Mouse (Mus musculus): Measurements from ENCODE around the gene Tenm4.

Gene Tenm4

GRCm38 (mm10) chr7:96777938-96778600 is 607.0 kb downstream of the Tenm4 start:
- no peak for DNase-seq (ENCODE audit: low spot score)

GRCm38 (mm10) chr7:96778601-96778969 is 607.5 kb downstream of the Tenm4 start:
- peak; percentile 54 for DNase-seq (ENCODE audit: low spot score)

- no peak for DNase-seq (ENCODE audit: low spot score)
Observed at GRCm38 (mm10) chr7:96780556-96780955, 609.5 kb downstream of the Tenm4 start.

- DNase-seq (ENCODE audit: low spot score), result no peak
Observed at GRCm38 (mm10) chr7:96781068-96781467, 610.0 kb downstream of the Tenm4 start.

GRCm38 (mm10) chr7:96782686-96783085 is 611.6 kb downstream of the Tenm4 start:
- no peak for DNase-seq (ENCODE audit: low spot score)

GRCm38 (mm10) chr7:96785808-96786207 is 614.8 kb downstream of the Tenm4 start:
- no peak for DNase-seq (ENCODE audit: low spot score)

GRCm38 (mm10) chr7:96786262-96787044 is 615.4 kb downstream of the Tenm4 start:
- DNase-seq (ENCODE audit: low spot score), result no peak

GRCm38 (mm10) chr7:96788135-96788534 is 617.1 kb downstream of the Tenm4 start:
- DNase-seq (ENCODE audit: low spot score), result no peak

- no peak for DNase-seq (ENCODE audit: low spot score)
Observed at GRCm38 (mm10) chr7:96790326-96790725, 619.3 kb downstream of the Tenm4 start.

GRCm38 (mm10) chr7:96792456-96793229 is 621.6 kb downstream of the Tenm4 start:
- DNase-seq (ENCODE audit: low spot score), result no peak

GRCm38 (mm10) chr7:96796033-96796741 is 625.1 kb downstream of the Tenm4 start:
- DNase-seq (ENCODE audit: low spot score), result peak; percentile 65

GRCm38 (mm10) chr7:96796788-96797485 is 625.9 kb downstream of the Tenm4 start:
- DNase-seq (ENCODE audit: low spot score), result peak; percentile 63

- peak; percentile 53 for DNase-seq (ENCODE audit: low spot score)
Observed at GRCm38 (mm10) chr7:96797716-96798332, 626.8 kb downstream of the Tenm4 start.

GRCm38 (mm10) chr7:96799816-96800215 is 628.8 kb downstream of the Tenm4 start:
- DNase-seq (ENCODE audit: low spot score), result peak; percentile 58

GRCm38 (mm10) chr7:96801368-96801767 is 630.3 kb downstream of the Tenm4 start:
- DNase-seq (ENCODE audit: low spot score), result no peak

- DNase-seq (ENCODE audit: low spot score), result no peak
Observed at GRCm38 (mm10) chr7:96802216-96802615, 631.2 kb downstream of the Tenm4 start.

- DNase-seq (ENCODE audit: low spot score), result no peak
Observed at GRCm38 (mm10) chr7:96806561-96806960, 635.5 kb downstream of the Tenm4 start.

GRCm38 (mm10) chr7:96807281-96808058 is 636.4 kb downstream of the Tenm4 start:
- peak; percentile 27 for DNase-seq (ENCODE audit: low spot score)

- peak; percentile 33 for DNase-seq (ENCODE audit: low spot score)
Observed at GRCm38 (mm10) chr7:96808059-96808646, 637.1 kb downstream of the Tenm4 start.

GRCm38 (mm10) chr7:96811691-96812090 is 640.6 kb downstream of the Tenm4 start:
- DNase-seq (ENCODE audit: low spot score), result no peak
